Mouse (Mus musculus) midbrain, postnatal 0 days (tissue): Measurements from ENCODE around the gene Aars2. TPM values are rescaled to one million over a fixed set of nuclear protein-coding genes. Genes with fewer than 3 reads are reported as not detected.

Experiments used
- ATAC-seq: fragments of 200-750 bp; cut with Nextera tagmentation; 2 replicates; pipeline ENCODE4 v1.8.0; 2017; ENCODE audit warnings: moderate number of reproducible peaks, mild to moderate bottlenecking, moderate TSS enrichment, moderate library complexity; ENCODE audit not compliant: low FRiP score
- DNase-seq: peaks from one replicate; pipeline ENCODE4 v3.0.0-alpha.2; 2015; ENCODE audit warnings: low spot score
- H3K27ac ChIP-seq: fragments of 300-500 bp; sonication (generic); 2 replicates; pipeline ENCODE4 v1.5.1; 2014; ENCODE audit warnings: low read depth, mild to moderate bottlenecking, low read length, mixed read lengths
- H3K27me3 ChIP-seq: fragments of 300-500 bp; sonication (generic); 2 replicates; pipeline ENCODE4 v1.6.1; 2014; ENCODE audit warnings: low read length, control low read depth, mixed read lengths; ENCODE audit not compliant: insufficient read depth
- H3K36me3 ChIP-seq: fragments of 300-500 bp; sonication (generic); 2 replicates; pipeline ENCODE4 v1.6.1; 2014; ENCODE audit warnings: low read length, control low read depth, mixed read lengths; ENCODE audit not compliant: insufficient read depth
- H3K4me1 ChIP-seq: fragments of 300-500 bp; sonication (generic); 2 replicates; pipeline ENCODE4 v1.6.1; 2014; ENCODE audit warnings: mild to moderate bottlenecking, control low read depth, antibody characterized with exemption, low read length, mixed read lengths; ENCODE audit not compliant: insufficient read depth
- H3K4me2 ChIP-seq: fragments of 300-500 bp; sonication (generic); 2 replicates; pipeline ENCODE4 v1.6.1; 2014; ENCODE audit warnings: low read depth, mild to moderate bottlenecking, low read length, mixed read lengths; ENCODE audit not compliant: poor library complexity, severe bottlenecking
- H3K4me3 ChIP-seq: fragments of 300-500 bp; sonication (generic); 2 replicates; pipeline ENCODE4 v1.5.1; 2014; ENCODE audit warnings: low read depth, mild to moderate bottlenecking, low read length, moderate library complexity
- H3K9ac ChIP-seq: fragments of 300-500 bp; sonication (generic); replicated peaks from 2 replicates; pipeline ENCODE4 v1.6.1; 2014; ENCODE audit warnings: mild to moderate bottlenecking, low read length, moderate library complexity, mixed read lengths; ENCODE audit not compliant: poor library complexity, severe bottlenecking
- H3K9me3 ChIP-seq: fragments of 300-500 bp; sonication (generic); 2 replicates; pipeline ENCODE4 v1.6.1; 2016; ENCODE audit warnings: low read length, control low read depth
- CTCF ChIP-seq: IDR thresholded peaks from 2 replicates; pipeline ENCODE4 v1.5.1; 2016; ENCODE audit warnings: antibody characterized with exemption, mild to moderate bottlenecking
- WGBS: fragments of 180-500 bp; shearing (Covaris S2); extraction: QIAGEN DNeasy Blood & Tissue Kit; methylation state at CpG from one replicate; pipeline ENCODE4 v1.1.7; 2014; 5-methylcytosine and 5-hydroxymethylcytosine counted together
- polyA plus RNA-seq: library from polyadenylated mRNA; unstranded; fragments of >200 nt; fragmentation: Nextera tagmentation; extraction: Ambion mirVana; gene quantifications from 2 replicates; pipeline ENCODE4 v1.2.1, GENCODE M21; 2015
- total RNA-seq: library from RNA; depleted of rRNA; stranded (reverse); fragments of >200 nt; gene quantifications from 2 replicates; pipeline ENCODE4 v1.2.3, GENCODE M21; 2014

Gene Aars2
- total and polyA plus RNA-seq, 2 experiments from 2014 or later: 13.9 to 19.8 TPM

- H3K27me3 ChIP-seq: no peaks in the 10 kb centered on the region
- no peak overlapping the region for H3K4me2 ChIP-seq
- 16% methylated on average over 12 of the region's 12 CpGs for WGBS
- DNase-seq (peak; percentile 87), ATAC-seq (no peak)
- no peak overlapping the region for H3K9ac ChIP-seq
- no peaks in the 10 kb centered on the region for H3K36me3 ChIP-seq
- no peaks in the 10 kb centered on the region for H3K9me3 ChIP-seq
- H3K27ac ChIP-seq: no peak overlapping the region
- no peaks in the 10 kb centered on the region for H3K4me1 ChIP-seq
- peak; percentile 99 for TF ChIP-seq CTCF
- no peak overlapping the region for H3K4me3 ChIP-seq
These were observed 28.3 kb upstream of the Aars2 start for GRCm38 (mm10) chr17:45478234-45478825.

GRCm38 (mm10) chr17:45480429-45480828 lies 26.2 kb upstream of the Aars2 start:
- no peak overlapping the region for H3K4me3 ChIP-seq
- H3K9me3 ChIP-seq: no peaks in the 10 kb centered on the region
- ATAC-seq (no peak), DNase-seq (no peak)
- no peak overlapping the region for H3K9ac ChIP-seq
- no peak overlapping the region for H3K27ac ChIP-seq
- TF ChIP-seq CTCF: peak; percentile 37; the same call in 1 of the 2 replicates
- H3K4me1 ChIP-seq: no peaks in the 10 kb centered on the region
- 33% methylated on average over 2 of the region's 2 CpGs for WGBS
- no peaks in the 10 kb centered on the region for H3K27me3 ChIP-seq
- no peaks in the 10 kb centered on the region for H3K36me3 ChIP-seq
- no peak overlapping the region for H3K4me2 ChIP-seq

- Histone ChIP-seq H3K27ac (no peak overlapping the region), H3K4me1 (no peaks in the 10 kb centered on the region), H3K27me3 (no peaks in the 10 kb centered on the region), H3K4me3 (no peak overlapping the region), H3K36me3 (no peaks in the 10 kb centered on the region), H3K4me2 (no peak overlapping the region), H3K9ac (no peak overlapping the region), H3K9me3 (no peaks in the 10 kb centered on the region)
- 90% methylated on average over 7 of the region's 7 CpGs for WGBS
- no peak for TF ChIP-seq CTCF
- DNase-seq (no peak), ATAC-seq (no peak)
These were observed 21.1 kb upstream of the Aars2 start for GRCm38 (mm10) chr17:45485581-45485980.

GRCm38 (mm10) chr17:45487216-45487615 lies 19.4 kb upstream of the Aars2 start:
- Histone ChIP-seq H3K4me1 (no peaks in the 10 kb centered on the region), H3K27ac (no peak overlapping the region), H3K27me3 (no peaks in the 10 kb centered on the region), H3K9ac (no peak overlapping the region), H3K9me3 (no peaks in the 10 kb centered on the region), H3K4me3 (no peak overlapping the region), H3K4me2 (no peak overlapping the region), H3K36me3 (no peaks in the 10 kb centered on the region)
- ATAC-seq (no peak), DNase-seq (no peak)
- WGBS: 13% methylated on average over 5 of the region's 5 CpGs
- TF ChIP-seq CTCF: no peak

- Histone ChIP-seq H3K27ac (no peak overlapping the region), H3K4me1 (no peaks in the 10 kb centered on the region), H3K36me3 (no peaks in the 10 kb centered on the region), H3K9ac (no peak overlapping the region), H3K4me2 (no peak overlapping the region), H3K4me3 (no peak overlapping the region), H3K27me3 (no peaks in the 10 kb centered on the region), H3K9me3 (no peaks in the 10 kb centered on the region)
- no peak for TF ChIP-seq CTCF
- DNase-seq: no peak
- no peak for ATAC-seq
- 90% methylated on average over 23 of the region's 23 CpGs for WGBS
These were observed 18.1 kb upstream of the Aars2 start for GRCm38 (mm10) chr17:45488321-45489254.

GRCm38 (mm10) chr17:45489736-45490135 lies 16.9 kb upstream of the Aars2 start:
- ATAC-seq (no peak), DNase-seq (no peak)
- Histone ChIP-seq H3K9ac (no peak overlapping the region), H3K27ac (no peak overlapping the region), H3K4me2 (no peak overlapping the region), H3K4me1 (no peaks in the 10 kb centered on the region), H3K27me3 (no peaks in the 10 kb centered on the region), H3K9me3 (no peaks in the 10 kb centered on the region), H3K4me3 (no peak overlapping the region), H3K36me3 (no peaks in the 10 kb centered on the region)
- 85% methylated on average over 6 of the region's 6 CpGs for WGBS
- TF ChIP-seq CTCF: no peak
